Mouse (Mus musculus) spleen, adult 2 months (tissue): Measurements from ENCODE around the gene Myh9.

Source experiments
- CTCF ChIP-seq: fragments of 200-500 bp; IDR thresholded peaks from 2 replicates; pipeline ENCODE4 v1.5.1; 2011; ENCODE audit warnings: mild to moderate bottlenecking, inconsistent platforms; ENCODE audit not compliant: insufficient read depth, insufficient read length, insufficient replicate concordance; ENCODE audit errors: extremely low read depth
- POLR2A ChIP-seq: fragments of 200-500 bp; IDR thresholded peaks from 2 replicates; pipeline ENCODE4 v1.6.1; 2011; ENCODE audit warnings: low read depth, low read length, inconsistent platforms

GRCm38 (mm10) chr15:77793554-77793953 is 48.4 kb downstream of the Myh9 start:
- TF ChIP-seq CTCF (no peak), POLR2A (no peak)
